Mouse (Mus musculus) megakaryocyte, embryonic 14.5 days (primary cell): ENCODE measurements at regions not wholly inside any gene's neighbourhood (a gene's known extent, or its start where the extent isn't known, plus 50 kb on each side); places are given as distances from the start of the nearest gene placed in this dataset.
A peak's percentile ranks its signal among the peaks of the same experiment; 100 is the strongest.

Experiments
- H3K27me3 ChIP-seq: replicated peaks from 2 replicates; pipeline ENCODE3; 2012; ENCODE audit warnings: inconsistent platforms
- H3K36me3 ChIP-seq: replicated peaks from 2 replicates; pipeline ENCODE3; 2012; ENCODE audit warnings: low read length, inconsistent platforms, mixed read lengths
- H3K4me1 ChIP-seq: 2 replicates; pipeline ENCODE4 v1.6.1; 2012; ENCODE audit warnings: inconsistent platforms
- H3K4me3 ChIP-seq: replicated peaks from 2 replicates; pipeline ENCODE3; 2012; ENCODE audit warnings: moderate library complexity, mild to moderate bottlenecking, inconsistent platforms
- H3K9me3 ChIP-seq: 2 replicates; pipeline ENCODE4 v1.6.1; 2012; ENCODE audit warnings: inconsistent platforms
- FLI1 ChIP-seq: IDR thresholded peaks from 2 replicates; pipeline ENCODE4 v1.6.1; 2012; ENCODE audit warnings: low read length, inconsistent platforms, mixed read lengths
- GATA1 ChIP-seq: IDR thresholded peaks from 3 replicates; pipeline ENCODE4 v1.6.1; 2012; ENCODE audit warnings: mixed read lengths, low read length, inconsistent platforms, borderline replicate concordance

- H3K36me3 ChIP-seq = no peaks in the 10 kb centered on the region
- H3K4me1 ChIP-seq = no peaks in the 10 kb centered on the region; the same call in 1 of the 2 replicates
- no peak overlapping the region for H3K4me3 ChIP-seq
- TF ChIP-seq FLI1 = no peak
- TF ChIP-seq GATA1 = no peak
- peaks cover 2% of the 10 kb centered on the region for H3K27me3 ChIP-seq
- peaks cover 3% of the 10 kb centered on the region; the same call in 1 of the 2 replicates for H3K9me3 ChIP-seq
Observed at GRCm38 (mm10) chr8:127772917-127773316, 585.5 kb upstream of the Nrp1 start.

- Histone ChIP-seq H3K4me3 (no peak overlapping the region), H3K4me1 (no peaks in the 10 kb centered on the region; the same call in 1 of the 2 replicates), H3K36me3 (no peaks in the 10 kb centered on the region), H3K27me3 (peaks cover 2% of the 10 kb centered on the region), H3K9me3 (peaks cover 3% of the 10 kb centered on the region; the same call in 1 of the 2 replicates)
- TF ChIP-seq GATA1 (no peak), FLI1 (no peak)
Observed at GRCm38 (mm10) chr8:127774642-127775041, 583.8 kb upstream of the Nrp1 start.

- TF ChIP-seq GATA1 (no peak), FLI1 (no peak)
- Histone ChIP-seq H3K27me3 (peaks cover 2% of the 10 kb centered on the region), H3K4me1 (no peaks in the 10 kb centered on the region; the same call in 1 of the 2 replicates), H3K4me3 (no peak overlapping the region), H3K9me3 (peaks cover 3% of the 10 kb centered on the region; the same call in 1 of the 2 replicates), H3K36me3 (no peaks in the 10 kb centered on the region)
Observed at GRCm38 (mm10) chr8:127775160-127775559, 583.2 kb upstream of the Nrp1 start.

GRCm38 (mm10) chr8:127775747-127776146 lies 582.7 kb upstream of the Nrp1 start:
- Histone ChIP-seq H3K4me1 (no peaks in the 10 kb centered on the region; the same call in 1 of the 2 replicates), H3K4me3 (no peak overlapping the region), H3K9me3 (peaks cover 1% of the 10 kb centered on the region; the same call in 1 of the 2 replicates), H3K27me3 (peaks cover 2% of the 10 kb centered on the region), H3K36me3 (no peaks in the 10 kb centered on the region)
- no peak for TF ChIP-seq FLI1
- no peak for TF ChIP-seq GATA1

GRCm38 (mm10) chr8:127778352-127779020 lies 579.9 kb upstream of the Nrp1 start:
- Histone ChIP-seq H3K27me3 (no peaks in the 10 kb centered on the region), H3K9me3 (no peaks in the 10 kb centered on the region), H3K4me3 (no peak overlapping the region), H3K4me1 (no peaks in the 10 kb centered on the region), H3K36me3 (no peaks in the 10 kb centered on the region)
- TF ChIP-seq GATA1 = no peak
- no peak for TF ChIP-seq FLI1

- TF ChIP-seq GATA1 (no peak), FLI1 (no peak)
- Histone ChIP-seq H3K36me3 (no peaks in the 10 kb centered on the region), H3K9me3 (no peaks in the 10 kb centered on the region), H3K27me3 (no peaks in the 10 kb centered on the region), H3K4me1 (no peaks in the 10 kb centered on the region), H3K4me3 (no peak overlapping the region)
Observed at GRCm38 (mm10) chr8:127779021-127779689, 579.2 kb upstream of the Nrp1 start.

- Histone ChIP-seq H3K4me3 (no peak overlapping the region), H3K27me3 (peaks cover 1% of the 10 kb centered on the region), H3K9me3 (no peaks in the 10 kb centered on the region), H3K4me1 (no peaks in the 10 kb centered on the region), H3K36me3 (no peaks in the 10 kb centered on the region)
- TF ChIP-seq GATA1 (no peak), FLI1 (no peak)
Observed at GRCm38 (mm10) chr8:127780596-127780995, 577.8 kb upstream of the Nrp1 start.

GRCm38 (mm10) chr8:127781011-127781410 lies 577.4 kb upstream of the Nrp1 start:
- Histone ChIP-seq H3K27me3 (peaks cover 1% of the 10 kb centered on the region), H3K4me3 (no peak overlapping the region), H3K4me1 (no peaks in the 10 kb centered on the region), H3K36me3 (no peaks in the 10 kb centered on the region), H3K9me3 (no peaks in the 10 kb centered on the region)
- TF ChIP-seq GATA1 (no peak), FLI1 (no peak)

- TF ChIP-seq FLI1 (no peak), GATA1 (no peak)
- H3K27me3 ChIP-seq = no peaks in the 10 kb centered on the region
- H3K4me1 ChIP-seq = peaks cover 4% of the 10 kb centered on the region; the same call in 1 of the 2 replicates
- H3K9me3 ChIP-seq = no peaks in the 10 kb centered on the region; the same call in 1 of the 2 replicates
- no peaks in the 10 kb centered on the region for H3K36me3 ChIP-seq
- H3K4me3 ChIP-seq = no peak overlapping the region
Observed at GRCm38 (mm10) chr8:127792611-127793010, 565.8 kb upstream of the Nrp1 start.

- Histone ChIP-seq H3K9me3 (no peaks in the 10 kb centered on the region), H3K4me3 (peak overlapping the region; percentile 42), H3K4me1 (peaks cover 25% of the 10 kb centered on the region), H3K27me3 (peaks cover 5% of the 10 kb centered on the region), H3K36me3 (no peaks in the 10 kb centered on the region)
- no peak for TF ChIP-seq FLI1
- TF ChIP-seq GATA1 = no peak
Observed at GRCm38 (mm10) chr8:127799849-127800471, 558.4 kb upstream of the Nrp1 start.
